Mouse (Mus musculus): ENCODE data around the gene Batf.
A peak's percentile ranks its signal among the peaks of the same experiment; 100 is the strongest.
"Not testable (repeated sequence)": the region's sequence is repeated elsewhere in the genome, so short reads cannot be mapped to it uniquely, and the experiment has no call there.

Gene Batf

DNA sequence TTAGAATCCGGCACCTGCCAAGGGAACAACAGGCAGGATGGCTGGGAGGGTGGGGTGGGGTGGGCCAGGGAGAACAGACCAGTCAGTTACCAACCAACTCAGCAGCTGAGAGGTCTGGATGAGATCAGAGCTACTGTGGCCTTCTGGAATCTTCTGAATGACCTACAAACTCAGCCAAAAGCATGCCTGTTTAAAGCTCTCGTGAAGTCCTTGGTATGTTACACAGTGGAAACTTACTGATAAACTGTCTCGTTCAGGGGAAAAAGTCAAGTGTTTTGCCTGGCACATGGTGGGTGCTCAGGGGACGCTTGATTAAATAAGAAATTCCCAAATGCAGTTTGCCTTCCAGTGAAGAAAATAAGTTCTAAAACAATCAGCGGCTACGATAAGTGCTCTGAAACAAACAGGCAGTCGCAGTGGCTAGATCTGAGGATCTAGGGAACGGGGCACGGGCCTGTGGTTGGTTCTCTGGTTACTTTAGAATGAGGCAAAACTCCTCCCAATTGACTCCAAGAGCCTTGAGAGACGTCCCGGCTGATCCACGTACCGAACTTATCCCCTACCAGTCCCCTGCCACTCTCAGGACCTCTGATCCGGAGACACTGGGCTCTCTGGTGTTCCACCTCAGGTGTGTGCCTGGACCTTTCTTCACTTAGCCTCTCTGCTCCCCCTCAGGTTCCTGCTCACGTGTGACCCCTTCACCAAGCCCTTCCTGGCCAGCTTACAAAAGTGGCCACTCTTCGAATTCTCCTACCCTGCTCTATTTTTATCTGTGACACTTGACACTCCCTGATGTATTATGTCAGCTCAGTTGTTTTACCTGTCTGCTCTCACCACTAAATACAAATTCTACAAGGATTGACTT lies 1.8 kb upstream of the Batf start:
- DNase-seq, result no peak

DNA sequence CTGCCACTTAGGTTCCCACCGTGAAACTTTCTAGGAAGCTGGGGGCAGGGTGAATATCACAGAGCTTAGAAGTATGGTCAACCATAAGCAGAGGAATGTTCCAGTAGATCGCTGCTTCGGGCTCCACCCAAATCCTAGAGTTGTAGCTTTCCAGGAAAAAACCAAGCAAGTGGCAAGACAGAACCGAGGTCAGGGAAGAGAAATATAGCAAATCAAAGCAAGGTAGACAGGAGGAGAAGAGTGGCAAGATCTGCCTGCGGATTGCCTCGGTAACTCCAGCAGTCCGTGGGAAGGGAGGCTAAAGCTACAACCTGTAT lies 706 bp downstream of the Batf start:
- no peak for DNase-seq

DNA sequence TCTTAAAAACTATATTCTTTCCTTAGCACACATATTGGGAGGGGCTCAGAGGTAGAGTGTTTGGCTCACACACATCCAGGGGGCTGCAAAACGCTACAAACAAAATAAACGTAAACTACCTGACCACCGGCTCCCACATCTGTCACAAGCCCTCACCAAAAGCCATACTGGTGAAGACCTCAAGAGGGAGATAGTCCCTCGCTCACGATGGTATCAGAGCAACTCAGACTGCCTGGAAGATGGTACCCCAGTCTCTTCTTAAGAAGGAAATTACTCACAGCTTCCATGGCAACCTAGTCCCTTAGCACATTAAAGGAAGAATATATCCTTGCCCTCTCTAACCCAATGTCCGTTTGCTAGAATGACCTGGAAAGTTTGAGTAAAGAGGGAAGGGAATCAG lies 1.4 kb downstream of the Batf start:
- no peak for DNase-seq

DNA sequence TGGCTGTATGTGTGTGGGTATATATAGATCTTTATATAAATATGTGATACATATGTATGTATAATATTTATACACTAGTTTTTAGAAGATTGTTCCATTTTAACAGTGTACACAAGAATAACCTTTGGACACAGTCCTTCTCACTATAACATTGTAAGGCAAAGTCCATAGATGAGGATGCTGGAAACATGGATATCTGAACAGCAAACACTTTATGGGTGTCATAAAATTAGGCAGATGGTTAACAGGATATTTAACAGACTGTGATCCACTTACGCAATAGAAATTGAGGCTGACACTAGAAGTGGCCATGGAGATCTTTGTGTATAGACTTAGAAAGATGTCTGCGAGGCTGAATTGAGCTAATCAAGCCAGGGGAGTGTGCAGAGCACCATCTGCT lies 9.3 kb downstream of the Batf start:
- no peak for DNase-seq

DNA sequence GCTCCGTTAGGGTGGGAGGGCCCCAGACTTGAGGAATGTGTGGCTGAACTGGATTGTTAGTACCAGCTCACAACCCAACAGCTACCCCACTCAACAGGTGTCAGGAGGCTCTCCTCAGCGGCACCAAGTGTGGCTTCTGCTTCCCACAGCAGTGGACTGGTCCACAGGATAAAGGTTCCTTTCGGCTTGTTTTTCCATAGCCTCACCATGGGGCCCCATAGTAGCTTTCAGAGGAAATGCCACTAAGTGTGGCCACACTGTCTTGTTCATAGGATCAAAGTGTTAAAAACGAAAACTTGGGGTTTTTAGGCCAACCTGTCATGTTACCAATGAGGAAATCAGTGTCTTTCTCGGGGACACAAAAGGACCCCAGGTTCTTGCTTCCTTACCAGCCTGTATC lies 10.0 kb downstream of the Batf start:
- DNase-seq, result no peak

DNA sequence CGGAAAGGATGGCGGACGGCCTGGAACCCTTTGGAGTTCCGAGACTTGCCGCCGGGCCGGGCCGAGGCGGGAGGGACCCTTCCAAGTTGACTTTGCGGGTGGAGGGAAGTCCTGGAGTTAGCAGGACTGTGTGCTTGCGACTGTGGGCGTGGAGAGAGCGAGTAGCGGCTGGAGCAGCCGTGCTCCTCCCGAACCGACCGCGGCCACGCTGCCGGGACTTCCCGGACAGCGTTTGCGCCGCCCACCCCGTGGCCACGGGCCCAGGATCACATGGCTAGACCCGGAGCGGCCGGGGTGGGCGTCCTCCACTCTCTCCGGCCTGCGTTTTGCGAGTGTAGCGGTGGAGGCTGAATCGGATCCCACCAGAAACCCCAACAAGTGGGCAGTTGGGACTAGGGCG lies 11.7 kb downstream of the Batf start:
- DNase-seq, result not testable (repeated sequence)

DNA sequence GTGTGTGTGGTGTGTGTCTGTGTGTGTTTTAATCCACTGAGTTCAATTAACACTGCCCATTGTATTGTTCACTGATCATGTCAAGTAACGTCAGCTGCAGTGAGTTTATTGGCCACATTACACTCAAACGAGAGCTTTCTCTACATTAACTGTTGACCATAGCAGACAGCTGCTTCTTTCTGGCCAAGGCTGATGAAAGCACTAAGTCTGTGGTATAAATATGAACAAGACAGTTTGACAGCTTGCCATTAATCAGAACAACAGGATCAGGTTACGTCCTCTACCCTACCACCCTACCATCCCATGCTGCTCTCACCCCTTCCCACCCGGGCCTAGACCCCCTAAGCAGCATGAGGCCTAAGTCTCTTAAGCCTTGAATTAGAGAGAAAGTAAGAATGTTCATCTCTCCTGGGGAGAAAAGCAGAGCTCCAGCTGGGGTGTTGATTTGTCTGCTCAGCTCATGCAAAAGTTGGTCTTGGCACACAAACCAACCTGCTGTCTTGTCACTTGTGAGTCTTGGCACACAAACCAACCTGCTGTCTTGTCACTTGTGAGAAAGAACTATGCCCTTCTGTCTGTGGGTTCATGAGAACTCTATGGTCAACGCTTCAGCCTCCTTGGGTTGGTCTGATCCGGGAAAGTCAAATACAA lies 13.8 kb downstream of the Batf start:
- DNase-seq, result peak; percentile 64 to 73

DNA sequence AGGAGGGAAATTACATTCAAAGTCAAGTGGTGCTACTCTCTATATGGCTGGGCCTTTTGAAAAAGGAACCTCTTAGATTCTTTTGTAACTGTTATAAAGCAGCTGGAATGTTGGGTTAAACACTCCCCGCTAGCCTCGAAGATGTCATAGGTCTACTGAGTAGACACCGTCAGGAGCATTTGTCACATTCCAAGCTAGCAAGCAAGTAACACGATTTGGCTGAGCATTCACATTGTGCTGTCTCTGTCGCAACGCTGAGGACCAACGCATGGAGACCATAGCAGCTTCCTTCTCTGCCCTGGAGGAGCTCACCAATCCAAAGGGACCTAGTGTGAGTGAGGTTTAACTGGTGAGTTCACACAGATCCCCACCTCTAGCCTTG lies 14.4 kb downstream of the Batf start:
- DNase-seq, result no peak

DNA sequence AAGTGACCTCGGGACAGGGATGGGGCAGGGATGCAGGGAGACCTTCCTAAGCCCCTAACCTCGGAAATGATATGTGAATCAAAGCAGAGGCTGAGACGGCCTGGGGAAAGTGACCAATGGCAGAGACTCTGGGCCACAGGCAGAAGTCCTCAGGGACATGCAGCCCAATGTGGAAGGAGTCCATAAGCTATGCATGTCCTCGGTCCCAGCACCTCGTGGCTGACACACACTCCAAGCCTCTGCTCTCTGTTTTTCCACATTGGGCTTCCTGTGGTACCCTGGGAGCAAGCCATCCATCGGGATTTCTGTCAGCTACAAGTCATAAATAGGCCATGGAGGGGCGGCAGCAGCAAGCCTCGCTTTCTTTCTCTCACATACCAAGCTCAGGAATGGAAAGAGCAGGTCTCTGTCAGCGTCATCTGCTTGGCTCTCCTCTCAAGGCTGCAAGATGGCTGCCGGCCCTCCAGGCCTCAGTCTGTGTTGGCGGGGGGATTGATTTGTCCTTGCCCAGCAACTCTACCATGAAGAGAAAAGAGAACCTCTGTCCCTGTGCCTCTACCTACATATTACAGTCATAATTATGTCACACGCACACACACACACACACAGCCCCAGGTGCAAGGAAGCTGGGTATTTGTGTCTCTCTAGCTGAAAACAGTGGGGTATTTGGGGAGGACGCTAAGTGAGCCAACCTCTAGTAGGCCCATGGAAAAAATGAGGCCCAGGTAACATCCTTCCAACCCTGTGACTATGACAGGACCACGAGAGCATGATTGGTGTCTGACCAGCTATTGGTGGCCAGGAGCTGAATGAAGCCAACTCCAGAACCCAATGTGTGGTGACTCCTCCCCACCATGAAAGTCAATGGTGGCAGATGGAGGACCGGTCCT lies 15.9 kb downstream of the Batf start:
- peak in 1 of 2 experiments; percentile 9 for DNase-seq

DNA sequence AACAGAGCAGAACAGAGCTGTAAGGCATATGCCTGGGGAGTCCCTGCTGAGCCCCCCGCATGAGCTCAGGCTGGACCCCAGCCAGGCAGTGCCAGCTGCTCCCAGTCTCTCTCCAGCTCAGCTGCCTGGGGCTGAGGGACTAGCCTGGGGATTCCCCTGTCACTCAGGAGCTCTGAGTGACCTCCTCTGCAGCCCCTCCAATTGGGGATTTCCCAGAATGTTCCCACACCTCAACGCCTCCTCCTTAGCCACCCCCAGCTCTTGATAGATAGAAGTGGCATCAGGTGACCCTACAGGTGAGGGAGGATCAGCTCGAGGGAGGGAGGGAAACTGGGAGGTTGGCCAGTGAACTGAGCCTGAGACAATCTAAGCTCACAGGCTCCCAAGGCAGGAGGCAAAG lies 17.0 kb downstream of the Batf start:
- DNase-seq, result peak; percentile 55 to 72

DNA sequence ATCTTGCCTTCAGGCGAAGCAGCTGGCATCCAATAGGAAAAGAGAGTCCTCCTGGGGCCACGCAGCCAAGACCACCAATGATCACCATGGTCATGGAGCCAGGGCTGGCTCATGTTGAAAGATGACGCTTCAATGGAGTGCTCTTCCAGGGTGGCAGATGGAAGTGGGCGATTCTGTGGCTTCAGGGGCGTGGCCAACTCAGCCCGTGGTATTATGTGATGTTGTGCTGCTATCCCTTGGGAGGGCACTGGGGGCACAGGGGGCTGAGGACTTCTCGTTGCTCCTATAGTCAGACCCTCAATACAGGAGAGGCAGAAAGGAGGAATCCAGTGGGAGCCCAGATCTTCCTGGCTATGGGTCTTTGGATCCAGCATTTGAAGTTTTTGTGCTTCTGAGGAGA lies 18.1 kb downstream of the Batf start:
- DNase-seq, result peak; percentile 65 to 74

DNA sequence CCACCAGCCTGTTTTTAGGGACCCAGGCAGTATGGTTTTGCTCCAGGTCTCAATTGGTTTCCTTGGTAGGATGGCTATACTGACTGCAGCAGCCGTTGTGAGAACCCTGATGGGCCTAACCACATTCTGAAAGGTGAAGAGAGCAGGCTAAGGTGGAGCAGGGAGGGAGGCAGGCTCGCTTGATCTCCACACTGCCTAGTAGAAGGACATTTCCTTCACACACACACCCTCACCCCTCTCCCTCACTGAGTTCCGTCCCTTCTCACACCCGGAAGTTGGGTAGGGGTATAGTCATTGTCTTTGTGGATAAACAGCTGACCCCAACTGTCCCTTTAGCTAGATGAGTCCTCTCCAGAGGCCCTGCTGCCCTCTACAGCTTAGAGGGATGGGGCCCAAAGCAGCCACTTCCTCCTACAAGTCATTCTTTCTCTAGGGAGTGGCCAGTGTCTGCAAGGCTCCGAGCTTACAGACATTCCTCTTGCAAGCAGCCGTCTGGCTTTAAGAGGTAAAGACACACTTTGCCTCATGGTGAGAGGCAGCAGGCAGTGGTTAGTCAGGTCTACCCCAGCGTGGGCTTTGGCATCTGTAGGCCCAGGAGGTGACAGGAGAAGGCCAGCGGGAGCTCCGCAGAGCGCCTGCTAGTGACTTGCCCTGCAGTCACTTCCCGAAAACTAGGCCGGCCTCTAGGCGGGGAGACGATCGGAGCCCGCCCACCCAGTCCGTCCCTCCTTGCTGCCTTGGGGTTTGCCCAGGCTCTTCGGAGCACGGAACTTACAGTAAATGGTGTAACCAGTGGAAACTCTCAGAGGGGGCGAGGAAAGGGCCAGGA lies 18.7 kb downstream of the Batf start:
- DNase-seq, result peak; percentile 54 to 69

DNA sequence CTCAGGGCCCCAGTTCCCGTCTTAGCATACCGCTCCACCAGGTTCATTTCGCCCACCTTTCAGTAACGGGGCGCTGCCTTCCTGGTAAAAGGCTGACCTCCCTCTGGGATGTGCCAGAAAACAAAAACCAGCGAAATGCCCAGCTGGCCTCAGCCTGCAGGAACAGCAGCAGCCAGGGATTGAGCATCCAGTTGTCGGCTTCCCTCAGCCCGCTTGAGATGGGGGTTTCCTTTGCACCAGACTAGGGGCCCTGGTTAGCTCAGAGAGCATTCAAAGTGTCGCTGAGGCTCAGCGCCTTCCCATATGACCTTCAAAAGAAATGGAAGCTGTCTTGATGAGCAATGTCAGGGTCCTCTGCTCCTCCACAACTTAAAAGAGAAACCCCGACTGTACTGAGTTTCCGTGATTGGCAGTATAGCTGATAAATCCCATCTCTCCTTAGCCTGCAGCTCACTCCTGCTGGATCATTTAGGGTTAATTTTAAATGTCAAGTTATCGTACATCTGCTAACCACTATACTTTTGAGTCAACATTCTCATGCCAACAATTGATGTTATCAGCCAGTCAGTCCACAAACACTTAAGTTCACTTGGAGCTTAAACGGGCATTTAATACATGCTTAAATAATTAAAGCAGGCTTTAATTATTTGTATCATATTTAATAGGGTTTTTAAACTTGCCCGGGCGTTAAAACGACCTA lies 19.5 kb downstream of the Batf start:
- no peak for DNase-seq

DNA sequence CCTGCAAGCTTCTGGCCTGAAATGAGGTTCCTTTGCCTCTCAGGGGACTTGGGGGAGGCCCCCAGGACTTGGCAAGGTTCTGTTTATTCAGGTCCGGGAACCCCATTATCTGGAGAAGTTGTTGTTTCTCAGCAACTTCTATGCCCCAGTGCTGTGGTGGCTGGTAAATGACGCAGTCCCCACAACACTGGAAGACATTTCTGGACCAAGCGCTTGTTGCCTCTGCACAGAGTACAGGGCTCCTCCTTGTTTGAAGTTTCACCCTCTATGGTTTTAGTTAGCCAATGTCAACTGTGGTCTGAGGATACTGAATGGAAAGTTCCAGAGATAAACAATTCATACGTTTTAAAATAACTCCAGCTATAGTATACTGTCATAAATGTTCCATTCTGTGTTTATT lies 20.4 kb downstream of the Batf start:
- no peak for DNase-seq

DNA sequence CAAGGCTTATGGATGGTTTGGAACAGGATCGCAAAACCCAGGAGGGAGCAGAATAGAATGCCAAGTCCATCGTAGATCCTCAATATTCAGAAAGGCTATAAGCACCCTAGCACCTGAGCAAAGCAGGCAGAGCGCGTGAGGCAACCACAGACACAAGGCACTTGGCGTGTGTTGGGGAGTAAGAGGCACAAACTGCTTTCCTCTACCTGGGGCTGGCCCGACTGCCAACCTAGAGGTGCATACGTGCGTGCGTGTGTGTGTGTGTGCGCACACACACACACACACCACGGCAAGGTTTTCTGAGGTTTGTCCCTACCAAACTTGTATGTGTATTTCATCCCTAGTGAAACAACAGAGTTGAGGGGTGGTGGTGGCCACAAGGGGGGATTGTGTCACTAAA lies 20.9 kb downstream of the Batf start:
- DNase-seq, result peak in 1 of 2 experiments; percentile 14

DNA sequence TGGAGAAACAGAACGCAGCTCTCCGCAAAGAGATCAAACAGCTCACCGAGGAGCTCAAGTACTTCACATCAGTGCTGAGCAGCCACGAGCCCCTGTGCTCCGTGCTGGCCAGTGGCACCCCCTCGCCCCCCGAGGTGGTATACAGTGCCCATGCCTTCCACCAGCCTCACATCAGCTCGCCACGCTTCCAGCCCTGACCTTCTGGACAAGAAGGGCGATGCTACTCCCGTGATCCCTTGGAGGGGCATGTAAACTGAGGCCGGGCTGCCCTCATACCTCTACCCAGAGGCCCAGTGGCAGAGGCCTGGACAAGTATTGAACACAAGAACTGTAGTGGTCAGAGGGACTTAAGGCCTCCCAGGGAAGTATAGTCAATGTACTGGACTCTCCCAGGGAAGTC lies 22.1 kb downstream of the Batf start:
- no peak for DNase-seq

DNA sequence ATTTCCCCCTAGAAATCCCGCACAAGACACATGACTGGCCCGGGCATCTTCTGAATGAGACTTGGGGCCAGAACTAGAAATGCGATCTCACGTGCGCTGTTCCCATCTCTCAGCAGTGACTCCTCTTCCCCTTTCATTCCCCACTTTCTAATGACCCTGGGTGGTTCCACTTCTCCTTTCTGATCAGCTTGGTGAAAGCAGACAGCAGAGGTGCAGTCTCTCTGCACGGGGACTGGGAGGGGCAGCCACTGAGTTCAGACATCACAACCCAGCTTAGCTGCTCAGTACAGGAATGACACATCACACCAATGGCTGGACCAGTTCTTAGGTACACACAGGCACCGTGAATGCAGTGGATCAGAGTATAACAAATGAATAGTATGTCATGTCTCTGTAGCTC lies 24.2 kb downstream of the Batf start:
- no peak for DNase-seq

DNA sequence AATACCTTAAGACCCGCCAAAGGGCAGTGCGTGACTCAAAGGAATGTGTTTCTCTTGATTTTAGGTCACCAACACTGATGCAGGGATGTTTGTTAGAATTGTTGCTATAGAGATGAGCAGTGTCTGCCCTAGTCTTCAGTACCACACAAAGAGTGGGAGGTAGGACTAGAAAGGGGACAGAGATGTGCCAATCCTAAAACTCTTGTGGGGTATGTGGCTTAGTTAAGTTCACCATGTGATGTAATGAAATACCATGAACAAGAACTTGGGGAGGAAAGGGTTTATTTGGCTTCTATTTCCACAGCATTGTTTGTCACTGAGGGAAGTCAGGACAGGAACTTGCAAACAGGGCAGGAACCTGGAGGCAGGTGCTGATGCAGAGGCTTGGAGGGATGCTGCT lies 26.1 kb downstream of the Batf start:
- DNase-seq, result no peak

DNA sequence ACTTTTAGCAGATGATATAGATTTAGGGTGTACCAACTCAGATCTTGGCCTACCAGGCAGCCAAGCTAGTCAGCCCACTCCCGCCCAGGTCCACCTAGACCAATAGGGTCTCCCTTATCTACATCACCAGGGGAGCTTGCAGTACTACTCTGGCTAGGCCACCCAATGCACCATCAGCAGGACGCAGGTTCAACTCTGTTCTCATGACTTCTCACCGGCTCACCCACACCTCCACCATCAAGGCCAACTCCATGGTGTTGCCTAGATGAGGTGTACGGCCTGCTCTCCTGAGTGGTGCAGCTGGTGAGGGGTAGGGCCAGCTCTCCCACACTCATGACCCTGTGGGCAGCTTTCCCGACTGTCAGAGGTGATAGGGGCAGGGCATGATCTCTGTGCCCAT lies 27.7 kb downstream of the Batf start:
- DNase-seq, result no peak

DNA sequence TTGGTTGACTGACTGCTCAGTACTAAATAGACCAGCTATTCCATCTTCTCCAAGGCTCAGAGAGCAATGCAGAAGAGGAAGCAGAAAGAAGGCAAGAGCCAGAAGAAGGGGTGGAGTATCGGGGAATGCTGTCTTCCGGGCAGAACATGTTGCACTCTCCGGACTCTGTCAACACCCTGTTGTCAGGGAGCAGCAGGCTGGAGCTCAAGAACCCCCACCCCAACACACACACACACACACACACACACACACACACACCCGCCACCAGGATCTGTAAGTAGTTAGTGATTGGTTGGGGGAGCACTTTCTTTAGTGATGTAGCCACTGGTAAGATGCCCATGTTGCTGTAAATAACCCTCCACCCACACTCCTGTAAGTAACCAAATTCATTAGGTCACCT lies 38.8 kb downstream of the Batf start:
- no peak for DNase-seq

DNA sequence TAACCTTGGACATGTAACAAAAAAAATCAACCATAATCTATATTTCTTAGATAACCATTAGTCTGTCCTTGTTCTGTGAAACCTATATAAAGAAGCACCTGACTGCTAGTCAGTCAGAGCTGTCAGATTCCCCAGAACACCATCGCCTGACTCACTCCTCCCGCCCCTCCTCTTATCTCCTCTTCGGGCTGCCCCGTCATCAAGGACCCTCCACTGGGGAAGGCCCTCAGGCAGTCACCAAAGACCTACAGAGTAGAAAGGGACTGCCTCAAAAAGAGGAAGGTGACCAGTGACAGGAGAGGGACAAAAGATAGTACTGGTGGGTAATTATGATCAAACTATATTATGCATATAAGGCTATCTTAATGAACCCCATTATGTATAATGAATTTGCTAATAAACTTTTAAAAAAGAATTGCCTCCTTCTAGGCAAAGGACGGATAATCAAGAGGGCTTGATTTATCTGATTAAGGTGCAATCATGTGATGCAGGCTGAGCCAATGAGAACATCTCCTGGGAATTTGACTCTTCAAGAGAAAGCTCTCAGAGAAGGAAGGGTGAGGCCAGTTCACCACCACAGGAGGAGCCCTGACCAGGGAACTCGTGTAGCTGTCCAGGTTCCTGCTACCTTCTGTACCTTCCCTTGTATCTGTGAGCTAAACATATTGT lies 40.4 kb downstream of the Batf start:
- DNase-seq, result no peak

DNA sequence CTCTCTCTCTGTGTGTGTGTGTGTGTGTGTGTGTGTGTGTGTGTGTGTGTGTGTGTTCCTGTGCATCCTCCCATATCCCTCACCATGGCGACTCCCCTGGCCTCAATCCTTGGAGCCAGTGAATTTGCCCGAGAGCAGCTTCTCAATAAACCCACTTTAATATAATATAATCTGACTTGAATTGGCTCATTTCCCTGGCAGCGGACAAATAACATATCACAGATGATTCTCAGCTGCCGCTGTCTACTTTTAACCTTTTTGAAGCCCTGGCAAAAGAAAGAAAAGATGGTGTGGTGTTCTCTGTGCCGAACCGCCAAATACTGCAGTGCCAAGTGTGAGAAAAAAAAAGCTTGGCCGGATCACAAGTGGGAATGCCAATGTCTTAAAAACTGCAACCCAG lies 41.7 kb downstream of the Batf start:
- peak; percentile 48 to 60 for DNase-seq
